Mouse (Mus musculus) embryo, embryonic 10.5 days (tissue): ENCODE measurements around the gene Hoxc13.

Experiments used
- DNase-seq: peaks from one replicate; pipeline ENCODE4 v3.0.0-alpha.2; 2015; ENCODE audit warnings: low spot score

The Hoxc13 gene

DNA sequence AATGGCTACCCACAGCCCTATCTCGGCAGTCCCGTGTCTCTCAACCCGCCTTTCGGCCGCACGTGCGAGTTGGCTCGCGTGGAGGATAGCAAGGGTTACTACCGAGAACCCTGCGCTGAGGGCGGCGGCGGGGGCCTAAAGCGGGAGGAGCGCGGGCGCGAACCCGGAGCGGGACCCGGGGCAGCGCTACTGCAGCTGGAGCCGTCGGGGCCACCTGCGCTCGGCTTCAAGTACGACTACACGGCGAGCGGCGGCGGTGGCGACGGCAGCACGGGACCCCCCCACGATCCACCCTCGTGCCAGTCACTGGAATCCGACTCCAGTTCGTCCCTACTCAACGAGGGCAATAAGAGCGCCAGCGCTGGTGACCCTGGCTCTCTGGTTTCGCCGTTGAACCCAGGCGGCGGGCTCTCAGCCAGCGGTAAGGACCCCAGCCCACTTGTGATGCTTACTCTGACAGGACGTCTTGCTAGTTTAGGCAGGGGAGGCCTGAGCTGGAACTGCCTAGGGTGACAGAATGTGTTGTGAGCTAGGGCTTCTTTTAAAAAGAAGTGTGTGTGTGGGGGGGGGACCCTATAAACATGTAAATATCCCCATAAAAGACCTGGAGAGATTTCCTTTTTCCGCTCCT is 16.2 kb downstream of the Hoxc13 start:
- no peak for DNase-seq

DNA sequence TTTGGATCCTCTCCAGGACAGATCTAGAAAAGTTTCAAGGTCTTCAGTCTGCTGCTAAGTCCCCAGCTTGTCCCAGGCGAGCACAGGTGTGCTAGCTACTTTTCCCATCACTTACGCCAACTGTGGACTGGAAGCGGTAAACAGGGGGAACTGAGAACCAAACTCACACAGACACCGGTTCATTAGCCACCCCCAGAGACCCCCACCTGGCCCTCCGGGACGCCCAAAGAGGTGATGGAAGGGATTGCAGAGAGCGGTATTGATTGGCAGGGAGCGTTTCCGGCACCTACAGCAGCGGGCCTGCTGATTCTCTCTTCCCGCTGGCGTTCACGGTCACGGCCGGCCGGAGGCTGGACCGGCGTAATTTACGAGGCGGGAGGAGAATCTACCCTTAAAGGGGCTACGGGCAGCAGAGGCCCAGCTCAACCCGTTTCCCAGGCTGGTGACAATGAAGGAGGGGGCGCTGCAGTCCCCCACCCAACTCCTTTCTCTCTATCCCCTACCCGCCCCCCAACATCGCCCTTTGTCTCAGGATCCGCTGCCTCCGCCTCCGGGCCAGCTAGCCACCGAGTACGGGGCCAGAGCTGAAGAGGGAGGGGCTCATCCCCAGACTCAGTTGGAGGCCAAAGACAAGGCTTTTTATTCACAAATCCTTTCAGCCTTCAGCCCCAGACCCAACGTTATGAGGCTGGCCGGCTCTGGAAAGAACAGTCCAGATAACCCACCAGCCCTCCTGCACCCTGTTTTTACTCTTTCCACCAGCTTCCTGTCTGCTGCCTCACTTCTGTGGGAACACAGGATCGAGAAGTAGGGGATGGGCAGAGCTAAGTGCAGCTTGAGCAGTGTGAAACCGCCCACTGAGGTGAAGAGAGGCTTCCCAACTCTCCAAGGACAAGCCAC is 18.6 kb downstream of the Hoxc13 start:
- no peak for DNase-seq

DNA sequence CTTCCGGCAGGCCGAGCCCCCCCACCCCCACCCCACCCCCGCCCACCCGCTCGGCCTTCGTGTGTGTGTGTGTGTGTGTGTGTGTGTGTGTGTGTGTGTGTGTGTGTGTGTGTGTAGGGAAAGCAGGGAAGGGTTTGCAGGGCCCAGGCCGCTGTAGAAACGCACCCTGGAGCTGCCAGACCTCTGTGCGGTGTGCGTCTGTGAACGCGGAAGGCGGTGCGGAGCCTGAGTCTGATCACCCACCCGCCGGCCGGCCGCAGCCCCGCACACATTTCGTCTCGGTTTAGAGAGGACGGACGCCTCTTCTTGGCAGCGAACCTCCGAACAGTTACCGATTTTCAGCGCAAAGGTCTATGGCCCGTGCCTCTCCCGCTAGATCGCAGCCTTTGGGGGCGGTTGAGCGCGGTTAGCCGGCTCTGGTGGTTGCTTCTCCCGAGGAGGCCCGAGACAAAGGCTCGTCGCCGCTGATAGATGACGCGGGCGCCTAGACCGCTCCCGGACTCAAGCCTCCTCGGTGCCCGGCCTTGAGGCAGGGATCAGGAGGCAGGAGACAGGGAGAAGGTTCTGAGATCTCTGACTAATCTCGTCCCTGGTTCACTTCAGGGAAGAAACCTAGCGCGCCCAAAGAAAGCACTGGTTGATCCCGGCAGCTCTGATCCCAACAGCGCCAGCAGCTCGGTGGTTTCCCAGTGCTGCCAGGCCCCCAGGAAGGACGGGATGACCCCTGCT is 22.0 kb downstream of the Hoxc13 start:
- DNase-seq: no peak

DNA sequence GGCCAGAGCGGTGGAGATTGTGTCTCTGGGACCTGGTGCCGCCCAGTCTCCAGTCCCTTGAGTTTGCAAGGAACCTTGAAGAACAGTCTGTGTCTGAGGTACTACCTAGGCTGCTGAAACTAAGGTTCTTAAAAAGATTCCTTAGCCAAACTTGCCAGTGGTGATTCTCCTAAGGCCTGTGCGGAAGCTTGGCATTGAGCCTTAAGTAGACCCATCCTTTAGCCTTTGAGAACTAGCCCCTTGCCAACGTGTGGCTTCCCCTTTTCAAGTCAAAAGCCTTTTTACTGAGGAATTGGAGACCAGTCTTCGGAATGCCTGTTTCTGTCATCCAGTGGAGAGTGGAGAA is 22.5 kb downstream of the Hoxc13 start:
- DNase-seq: no peak

DNA sequence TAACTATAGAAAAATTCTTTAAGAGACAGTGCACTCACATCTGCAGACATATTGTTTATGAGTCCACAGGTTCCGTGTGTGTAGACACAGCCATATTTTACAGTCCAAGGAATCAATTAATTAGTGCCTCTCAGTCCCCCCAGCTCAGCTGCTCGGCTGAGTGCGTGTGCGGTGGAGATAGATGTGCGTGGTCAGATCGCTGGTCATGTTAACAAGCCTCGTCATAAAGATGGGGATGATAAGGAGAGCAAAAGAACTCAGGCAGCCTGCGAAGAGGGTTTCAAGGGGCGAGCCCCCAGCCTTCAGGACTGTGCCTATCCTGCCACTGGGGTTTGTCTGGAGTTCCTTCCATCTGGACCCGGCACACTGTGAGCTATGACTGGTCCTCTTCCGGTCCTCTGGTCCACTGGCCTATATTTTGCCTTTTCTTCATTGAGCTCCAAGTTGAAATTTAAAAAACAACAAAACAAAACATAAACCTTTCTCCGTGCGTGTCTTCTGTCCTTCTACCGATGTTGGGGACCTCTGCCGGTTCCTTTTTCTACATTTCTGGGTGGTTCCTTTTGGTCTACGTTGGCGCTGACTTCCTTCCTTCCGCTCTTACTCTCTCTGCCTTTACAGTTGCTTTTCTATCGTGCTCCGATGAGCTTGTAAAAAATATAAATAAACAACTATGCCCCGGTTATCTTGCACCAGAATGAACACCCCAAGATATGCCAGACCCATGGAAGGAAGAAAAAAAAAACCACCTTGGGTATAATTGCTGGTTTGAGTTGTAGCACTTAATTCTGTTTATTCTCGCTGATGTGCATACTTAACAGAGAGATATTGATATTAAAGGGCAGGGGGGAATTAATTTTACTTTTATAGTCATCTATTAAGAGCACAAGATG is 24.5 kb downstream of the Hoxc13 start:
- DNase-seq: no peak

DNA sequence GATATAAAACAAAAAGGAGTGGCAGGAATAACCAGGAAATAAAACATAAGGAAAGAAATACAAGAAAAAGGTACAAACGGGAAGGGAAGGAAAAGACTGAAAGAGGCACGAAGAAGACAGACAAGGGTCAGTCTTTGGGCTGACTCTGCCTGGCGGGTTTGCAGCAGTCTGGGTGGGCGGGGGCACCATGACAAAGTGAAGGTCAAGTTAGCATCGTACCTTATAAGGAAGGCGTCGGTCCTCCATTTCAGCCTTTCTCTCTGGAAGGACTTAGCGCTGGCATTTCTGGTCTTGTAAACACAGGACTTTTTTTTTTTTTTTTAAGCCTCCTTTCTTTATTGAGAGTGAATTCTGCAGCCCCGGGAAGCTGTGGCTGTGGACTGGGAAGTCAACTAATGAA is 26.4 kb downstream of the Hoxc13 start:
- no peak for DNase-seq

DNA sequence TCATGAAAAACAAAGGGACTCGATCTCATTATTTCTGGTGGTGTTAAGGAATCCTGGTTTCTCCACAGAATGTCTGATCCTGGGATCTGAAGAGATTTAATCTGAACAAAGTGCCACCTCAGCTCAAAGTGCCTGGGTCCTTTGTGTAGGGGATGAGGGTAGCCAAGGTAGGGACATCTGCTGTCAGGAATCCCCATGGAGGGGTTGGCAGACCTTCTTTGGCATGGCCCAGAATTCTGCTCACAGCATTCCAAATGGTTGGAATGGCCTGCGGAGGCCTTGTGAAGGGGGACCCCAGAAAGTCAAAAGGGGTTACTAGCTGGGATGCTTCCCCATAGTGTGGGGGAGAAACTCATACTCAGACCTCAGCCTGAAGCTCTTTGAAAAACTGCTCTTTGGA is 27.9 kb downstream of the Hoxc13 start:
- DNase-seq: no peak

DNA sequence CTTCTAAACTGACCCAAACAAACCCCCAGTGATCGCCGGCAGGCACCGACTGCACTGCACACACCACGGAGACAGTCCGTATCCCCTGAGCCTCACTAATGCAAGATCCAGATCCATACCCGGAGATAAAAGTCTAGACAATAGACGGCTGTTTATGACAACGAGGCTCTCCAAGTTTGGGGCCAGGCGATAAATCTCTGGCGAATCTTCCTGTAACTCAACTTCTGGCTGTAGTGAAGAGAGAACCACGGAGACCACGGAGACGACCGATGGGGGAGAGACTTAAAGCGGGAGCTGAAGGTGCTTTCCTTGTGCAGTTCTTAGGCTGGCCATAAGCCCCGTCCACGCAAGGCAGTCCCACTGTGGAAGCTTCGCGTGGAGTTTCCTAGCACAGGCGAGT is 28.8 kb downstream of the Hoxc13 start:
- no peak for DNase-seq

DNA sequence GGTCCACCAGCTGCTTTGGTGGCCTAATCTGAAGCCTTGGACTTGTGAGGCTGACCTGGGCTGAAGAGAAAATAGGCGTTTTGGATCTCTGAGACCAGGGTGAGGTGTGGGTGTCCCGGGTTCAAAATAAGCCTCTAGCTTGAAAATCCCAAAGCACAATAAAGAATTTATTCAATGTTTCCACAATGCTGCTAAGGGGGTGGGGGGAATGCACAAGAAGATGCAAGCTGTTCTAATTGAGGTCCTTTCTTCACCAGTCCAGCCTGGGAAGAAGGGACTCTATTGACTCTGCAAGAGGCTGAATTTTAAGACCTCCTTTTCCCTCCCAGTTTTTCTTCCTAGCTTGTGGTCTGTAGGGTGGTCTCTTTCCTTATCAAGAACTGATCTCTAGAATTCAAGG is 30.0 kb downstream of the Hoxc13 start:
- no peak for DNase-seq

DNA sequence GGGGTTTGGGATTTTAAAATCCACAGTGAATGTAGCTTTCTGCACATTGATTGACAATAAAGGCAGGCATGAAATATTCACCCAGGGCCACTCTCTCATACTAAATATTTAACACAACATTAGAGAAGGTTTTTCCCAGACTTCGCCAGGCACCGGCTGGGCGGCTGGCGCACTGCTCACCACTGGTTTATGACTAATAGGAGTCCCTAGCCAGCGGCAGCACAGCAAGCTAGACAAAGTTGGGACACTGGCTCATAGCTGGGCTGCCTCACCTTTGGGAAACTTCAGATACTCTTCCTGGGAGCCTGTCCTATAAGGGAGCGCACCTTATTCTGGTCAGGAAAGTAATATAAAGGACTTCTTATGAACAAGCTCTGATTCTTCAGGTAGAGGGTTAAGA is 32.7 kb downstream of the Hoxc13 start:
- no peak for DNase-seq

DNA sequence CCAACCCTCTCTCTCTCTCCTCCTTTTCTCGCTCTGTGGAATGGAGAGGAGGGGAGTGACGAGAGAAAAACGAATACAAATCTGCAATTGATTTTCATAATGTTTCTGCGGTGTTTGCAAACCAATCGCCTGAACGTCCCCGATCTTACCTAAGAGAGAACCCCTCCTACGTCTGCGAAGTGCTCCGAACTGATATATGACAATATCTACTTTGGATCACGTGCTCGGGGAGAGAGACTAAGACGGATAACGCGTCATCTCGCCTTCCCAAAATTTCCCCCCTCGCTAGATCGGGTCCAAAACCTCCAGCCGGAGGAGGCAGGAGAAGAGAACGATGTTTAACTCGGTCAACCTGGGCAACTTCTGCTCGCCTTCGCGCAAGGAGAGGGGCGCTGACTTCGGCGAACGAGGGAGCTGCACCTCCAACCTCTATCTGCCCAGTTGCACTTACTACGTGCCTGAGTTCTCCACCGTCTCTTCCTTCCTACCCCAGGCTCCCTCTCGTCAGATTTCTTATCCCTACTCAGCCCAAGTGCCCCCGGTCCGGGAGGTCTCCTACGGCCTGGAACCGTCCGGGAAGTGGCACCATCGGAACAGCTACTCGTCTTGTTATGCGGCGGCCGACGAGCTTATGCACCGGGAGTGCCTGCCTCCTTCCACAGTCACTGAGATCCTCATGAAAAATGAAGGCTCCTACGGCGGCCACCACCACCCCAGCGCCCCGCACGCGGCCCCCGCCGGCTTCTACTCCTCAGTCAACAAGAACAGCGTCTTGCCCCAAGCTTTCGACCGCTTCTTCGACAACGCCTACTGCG is 33.5 kb downstream of the Hoxc13 start, which contains the start of gene Hoxc11:
Gene Hoxc11, plus strand, starts transcription at position 236 of the 815 bp plus-strand sequence.
- DNase-seq: no peak

DNA sequence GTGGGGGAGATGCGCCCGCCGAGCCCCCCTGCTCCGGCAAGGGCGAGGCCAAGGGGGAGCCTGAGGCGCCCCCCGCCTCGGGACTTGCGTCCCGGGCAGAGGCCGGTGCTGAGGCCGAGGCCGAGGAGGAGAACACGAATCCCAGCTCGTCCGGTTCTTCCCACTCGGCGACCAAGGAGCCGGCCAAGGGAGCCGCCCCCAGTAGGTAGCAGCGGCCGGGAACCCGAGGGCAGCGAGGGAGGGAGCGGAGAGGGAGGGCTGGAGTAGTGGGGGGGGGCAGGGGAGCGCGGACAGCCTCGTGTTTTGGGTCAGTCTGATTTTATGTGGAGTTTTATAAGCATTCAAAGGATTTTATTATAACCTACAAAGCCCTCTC is 34.1 kb downstream of the Hoxc13 start:
- DNase-seq: no peak

DNA sequence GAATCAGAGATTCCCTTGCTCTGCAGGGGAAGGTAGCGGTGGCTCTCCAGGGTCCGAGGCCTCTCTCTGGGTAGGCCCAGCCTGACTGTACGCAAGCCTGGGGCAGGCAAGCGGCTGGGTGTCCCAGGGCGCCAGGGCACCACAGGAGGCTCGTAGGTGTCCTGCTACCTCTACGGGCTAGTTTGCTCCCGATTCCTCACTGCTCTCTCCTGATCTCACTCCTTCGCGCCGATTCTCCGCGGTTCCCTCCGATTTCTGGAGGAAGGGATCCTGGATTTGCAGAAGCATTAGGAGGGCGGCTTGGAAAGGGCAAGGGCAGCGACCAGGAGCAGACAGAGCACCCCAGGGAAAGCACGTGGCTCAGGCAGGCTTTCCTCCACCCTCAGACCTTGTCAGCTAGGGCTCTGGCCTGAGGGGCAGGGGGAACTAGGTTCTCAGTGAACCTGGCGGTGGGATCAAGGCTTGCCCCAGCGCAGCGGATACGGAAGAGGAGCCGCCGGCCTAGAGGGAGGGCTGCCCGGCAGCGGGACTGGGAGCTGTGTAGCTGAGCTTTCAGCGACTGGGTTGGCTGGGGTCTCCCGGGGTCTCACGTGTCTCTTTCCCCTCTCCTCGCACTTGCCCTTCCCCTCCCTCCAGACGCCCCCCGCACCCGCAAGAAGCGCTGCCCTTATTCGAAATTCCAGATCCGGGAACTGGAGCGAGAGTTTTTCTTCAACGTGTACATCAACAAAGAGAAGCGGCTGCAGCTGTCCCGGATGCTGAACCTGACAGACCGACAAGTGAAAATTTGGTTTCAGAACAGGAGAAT is 35.1 kb downstream of the Hoxc13 start:
- DNase-seq: no peak

DNA sequence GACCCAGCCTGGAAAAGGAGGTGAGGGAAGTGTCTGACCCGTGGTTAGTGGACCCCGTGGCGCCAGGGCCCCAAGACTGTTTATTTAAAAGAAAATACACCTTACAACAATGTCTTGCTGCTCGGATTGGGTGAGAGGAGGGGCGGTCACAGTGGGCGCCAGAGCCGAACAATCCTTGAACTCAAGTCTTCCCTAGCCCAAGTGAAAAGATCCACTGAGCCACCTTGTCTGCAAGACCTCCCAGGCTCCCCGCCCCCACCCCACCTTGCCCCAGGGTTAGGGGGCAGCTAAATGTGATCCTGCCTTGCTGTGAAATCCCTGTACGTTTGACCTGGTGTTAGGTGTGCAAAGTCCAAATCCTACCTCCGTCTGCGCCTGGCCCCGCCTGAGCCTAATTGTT is 36.0 kb downstream of the Hoxc13 start:
- DNase-seq: no peak

DNA sequence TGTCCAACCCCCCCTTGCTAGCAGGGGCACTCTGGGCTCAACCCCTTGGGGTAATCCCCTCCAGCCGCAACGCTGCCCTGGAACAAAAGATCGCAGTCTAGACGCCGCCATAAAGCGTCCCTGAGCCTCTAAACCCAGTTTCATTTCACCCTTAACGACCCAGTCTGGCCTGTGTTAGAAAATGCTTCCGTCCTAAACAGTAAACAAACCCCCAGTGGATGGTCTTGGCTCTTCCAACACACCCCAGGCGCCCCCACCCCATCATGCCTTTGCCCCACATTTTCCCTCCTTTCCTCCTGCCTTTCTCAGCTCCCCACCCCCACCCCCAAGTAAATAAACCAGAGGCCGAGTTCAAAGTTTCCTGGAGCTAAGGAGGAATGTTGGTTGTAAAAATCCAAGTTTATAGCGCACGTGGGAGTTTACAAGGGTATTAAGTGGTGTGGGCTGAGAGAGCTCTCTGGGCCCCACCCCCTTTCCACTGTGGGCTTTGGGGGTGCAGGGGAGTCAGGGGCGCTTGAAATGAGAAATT is 38.8 kb downstream of the Hoxc13 start:
- DNase-seq: no peak

DNA sequence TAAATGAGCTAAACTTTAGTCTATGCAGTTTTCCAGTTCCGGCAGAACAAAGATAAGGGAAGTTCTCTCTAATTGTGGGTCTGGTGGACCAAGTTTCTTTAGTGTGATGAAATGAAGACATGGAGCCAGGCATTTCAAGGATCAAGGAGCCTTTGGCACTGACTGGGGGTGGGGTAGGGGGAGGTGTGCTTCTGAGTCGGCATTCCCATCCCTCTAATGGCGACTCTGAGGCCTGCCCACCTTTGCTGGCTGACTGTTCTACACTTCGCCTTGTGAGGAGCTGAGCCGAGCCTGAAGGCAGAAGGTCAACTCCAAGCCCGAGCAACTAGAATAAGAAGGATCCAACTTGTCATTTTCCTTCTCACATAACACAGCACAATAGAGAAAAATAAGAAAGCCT is 40.8 kb downstream of the Hoxc13 start:
- DNase-seq: no peak

DNA sequence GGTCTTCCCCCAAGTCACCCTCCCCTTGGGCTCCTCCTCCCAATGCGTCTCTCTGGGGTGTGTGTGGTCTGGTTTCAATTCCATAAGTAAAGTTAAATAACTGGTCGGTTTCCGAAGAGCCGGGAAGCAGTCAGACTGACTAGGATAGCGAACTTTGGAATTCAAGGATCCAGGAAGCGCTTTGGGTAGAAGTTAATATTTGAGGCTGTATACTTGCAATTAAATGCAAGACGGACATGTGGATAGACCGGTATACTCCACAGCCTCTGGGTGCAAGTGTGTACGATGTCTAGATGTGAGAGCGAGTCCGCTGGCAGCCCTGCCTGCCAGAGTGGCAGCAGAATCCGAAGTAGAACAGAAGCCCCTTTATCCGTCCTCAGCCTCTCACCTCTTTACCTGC is 41.6 kb downstream of the Hoxc13 start:
- DNase-seq: no peak

DNA sequence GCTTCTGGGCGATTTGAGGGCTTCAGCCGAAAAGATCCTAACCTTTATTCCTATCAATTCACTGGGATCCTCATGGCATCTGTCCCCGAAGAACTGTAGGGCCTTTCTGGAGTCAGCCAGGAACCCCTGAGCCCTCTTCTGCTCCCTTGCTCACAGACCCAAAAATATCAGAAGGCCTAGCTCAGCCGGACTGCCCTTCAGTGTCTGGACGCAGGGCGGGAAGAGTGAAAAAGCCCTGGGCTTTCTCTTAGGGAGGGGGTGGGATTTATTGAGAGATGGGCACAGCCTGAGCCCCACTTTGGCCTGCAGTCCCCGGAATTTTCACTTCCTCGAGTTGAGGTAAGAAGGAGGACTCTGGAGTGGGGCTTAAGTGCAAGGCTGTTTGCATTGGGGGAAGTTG is 42.4 kb downstream of the Hoxc13 start:
- DNase-seq: no peak

DNA sequence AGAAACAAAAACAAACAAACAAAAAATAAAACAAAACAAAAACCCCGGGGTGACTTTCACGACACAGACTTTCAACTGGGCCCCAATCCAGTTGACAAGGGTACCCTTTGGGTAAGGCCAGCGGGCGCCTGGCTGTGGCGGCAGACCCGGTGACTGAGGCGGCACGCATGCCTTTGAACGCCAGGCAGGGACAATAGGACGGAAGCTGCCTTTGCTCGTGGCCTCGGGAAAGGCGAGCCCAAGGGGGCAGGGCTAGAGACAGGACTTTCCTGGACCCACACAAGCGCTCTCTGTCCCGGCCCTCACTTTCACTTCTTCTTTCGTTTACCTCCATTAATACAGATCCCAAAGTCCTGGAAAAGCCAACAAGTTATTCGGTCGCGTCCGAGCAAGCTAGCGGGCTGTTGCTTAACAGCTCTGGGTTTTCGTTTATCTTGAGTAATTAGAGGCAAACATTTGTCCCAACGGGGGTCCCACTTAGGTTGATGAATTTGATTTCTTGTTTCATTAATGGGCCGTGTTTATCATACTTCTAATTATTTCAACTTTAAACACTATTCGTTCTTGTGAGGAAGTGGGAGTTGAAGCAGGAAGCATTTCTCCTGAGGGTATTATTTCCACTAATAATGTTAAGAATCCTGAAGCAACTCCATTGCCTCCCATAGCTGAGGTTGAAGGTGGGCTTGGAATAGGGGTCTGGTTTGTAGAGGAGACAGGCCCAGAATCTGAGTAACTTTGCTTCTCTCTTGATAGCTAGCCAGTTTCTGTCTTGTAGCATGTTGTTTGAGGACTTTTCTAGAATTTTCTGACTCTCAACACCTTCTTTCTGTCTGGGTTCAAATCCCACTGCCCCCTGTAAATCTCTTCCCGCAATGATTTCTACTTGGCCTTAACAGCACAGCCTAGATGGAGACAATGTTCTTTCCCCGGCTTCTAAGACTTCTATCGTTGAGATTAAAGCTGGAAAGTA is 43.1 kb downstream of the Hoxc13 start:
- DNase-seq: peak; percentile 81
